Mouse (Mus musculus) cortical plate, adult 2 months (tissue): ENCODE measurements at regions not wholly inside any gene's neighbourhood (a gene's known extent, or its start where the extent isn't known, plus 50 kb on each side); places are given as distances from the start of the nearest gene placed in this dataset.

Experiments
- CTCF ChIP-seq: fragments of 200-500 bp; IDR thresholded peaks from 2 replicates; pipeline ENCODE4 v1.5.1; 2011; ENCODE audit warnings: mild to moderate bottlenecking, control low read depth, low read length; ENCODE audit not compliant: insufficient read depth; ENCODE audit errors: extremely low read depth
- POLR2A ChIP-seq: fragments of 200-500 bp; IDR thresholded peaks from 2 replicates; pipeline ENCODE4 v1.6.1; 2011; ENCODE audit warnings: mild to moderate bottlenecking, low read length, control low read depth; ENCODE audit not compliant: insufficient read depth; ENCODE audit errors: extremely low read depth

DNA sequence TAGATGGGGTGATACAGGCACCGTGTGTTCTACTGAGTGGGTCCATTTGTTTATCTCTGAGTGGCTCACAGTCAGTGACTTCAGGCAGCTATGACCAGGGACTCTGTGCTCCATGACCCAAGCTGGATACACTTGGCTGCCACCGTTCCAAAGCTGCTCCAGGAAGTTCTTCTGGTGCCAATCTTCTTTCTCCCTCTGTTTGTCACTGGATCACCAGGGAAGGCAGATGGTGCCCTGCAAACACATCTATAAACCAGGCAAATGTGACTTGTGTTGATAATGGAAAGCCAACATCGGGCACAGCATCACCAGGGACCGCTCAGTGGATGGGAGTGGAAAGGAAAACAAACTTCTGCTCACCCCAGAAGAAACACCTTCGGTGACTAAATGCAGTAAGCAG lies 428.3 kb downstream of the Prss52 start:
- TF ChIP-seq CTCF (no peak), POLR2A (no peak)
